Mouse (Mus musculus) NIH3T3 (cell line): Measurements from ENCODE around the gene Alkbh7.

Experiments used
- DNase-seq: peaks from one replicate; pipeline ENCODE4 v3.0.0-alpha.2; 2012; ENCODE audit warnings: low read depth

Alkbh7 gene

GRCm38 (mm10) chr17:56986105-56986805 lies 10.9 kb upstream of the Alkbh7 start:
- DNase-seq: no peak

GRCm38 (mm10) chr17:56988441-56988840 lies 8.7 kb upstream of the Alkbh7 start:
- no peak for DNase-seq

- no peak for DNase-seq
Measured at GRCm38 (mm10) chr17:56988921-56989430, 8.2 kb upstream of the Alkbh7 start.

GRCm38 (mm10) chr17:56989467-56990114 lies 7.5 kb upstream of the Alkbh7 start:
- no peak for DNase-seq

- peak; percentile 97 for DNase-seq
Measured at GRCm38 (mm10) chr17:56990115-56990746, 6.9 kb upstream of the Alkbh7 start, which contains the start of gene Clpp. Gene Clpp (plus strand): TSS chr17:56990305.

GRCm38 (mm10) chr17:56990966-56991365 lies 6.2 kb upstream of the Alkbh7 start:
- DNase-seq: no peak

- no peak for DNase-seq
Measured at GRCm38 (mm10) chr17:56995046-56995445, 2.1 kb upstream of the Alkbh7 start.

- DNase-seq: no peak
Measured at GRCm38 (mm10) chr17:56996506-56996905, 633 bp upstream of the Alkbh7 start.

- DNase-seq: no peak
Measured at GRCm38 (mm10) chr17:56999414-56999813, 2.3 kb downstream of the Alkbh7 start.

- no peak for DNase-seq
Measured at GRCm38 (mm10) chr17:56999968-57000609, 3.0 kb downstream of the Alkbh7 start, which contains the start of gene Pspn. Gene Pspn (minus strand): TSS chr17:57000018.

GRCm38 (mm10) chr17:57001228-57001627 lies 4.1 kb downstream of the Alkbh7 start:
- peak; percentile 54 for DNase-seq

GRCm38 (mm10) chr17:57003994-57004393 lies 6.9 kb downstream of the Alkbh7 start:
- no peak for DNase-seq

- DNase-seq: peak; percentile 47
Measured at GRCm38 (mm10) chr17:57007137-57007905, 10.2 kb downstream of the Alkbh7 start.

- no peak for DNase-seq
Measured at GRCm38 (mm10) chr17:57010911-57011235, 13.7 kb downstream of the Alkbh7 start.

- peak; percentile 100 for DNase-seq
Measured at GRCm38 (mm10) chr17:57011236-57012141, 14.3 kb downstream of the Alkbh7 start, which contains the start of the genes Gtf2f1 and Gm17949. Gene Gtf2f1 (minus strand): TSS chr17:57011288. Gene Gm17949 (plus strand): TSS chr17:57011469.

- DNase-seq: no peak
Measured at GRCm38 (mm10) chr17:57012245-57012795, 15.2 kb downstream of the Alkbh7 start.

GRCm38 (mm10) chr17:57019693-57020092 lies 22.6 kb downstream of the Alkbh7 start:
- no peak for DNase-seq

- no peak for DNase-seq
Measured at GRCm38 (mm10) chr17:57020960-57021359, 23.8 kb downstream of the Alkbh7 start.

GRCm38 (mm10) chr17:57027471-57027870 lies 30.3 kb downstream of the Alkbh7 start:
- DNase-seq: no peak

- peak; percentile 63 for DNase-seq
Measured at GRCm38 (mm10) chr17:57029691-57030090, 32.6 kb downstream of the Alkbh7 start.
